Mouse (Mus musculus) urinary bladder, postnatal 36 days (tissue): ENCODE measurements around the gene Gm5795.
"Not testable (repeated sequence)": the region's sequence is repeated elsewhere in the genome, so short reads cannot be mapped to it uniquely, and the experiment has no call there.

Source experiments
- DNase-seq, 2 experiments: peaks; one replicate each; pipeline ENCODE4 v3.0.0; 2022; ENCODE audit warnings: low spot score in 2 of 2, mixed read lengths in 1 of 2

Gene Gm5795

DNA sequence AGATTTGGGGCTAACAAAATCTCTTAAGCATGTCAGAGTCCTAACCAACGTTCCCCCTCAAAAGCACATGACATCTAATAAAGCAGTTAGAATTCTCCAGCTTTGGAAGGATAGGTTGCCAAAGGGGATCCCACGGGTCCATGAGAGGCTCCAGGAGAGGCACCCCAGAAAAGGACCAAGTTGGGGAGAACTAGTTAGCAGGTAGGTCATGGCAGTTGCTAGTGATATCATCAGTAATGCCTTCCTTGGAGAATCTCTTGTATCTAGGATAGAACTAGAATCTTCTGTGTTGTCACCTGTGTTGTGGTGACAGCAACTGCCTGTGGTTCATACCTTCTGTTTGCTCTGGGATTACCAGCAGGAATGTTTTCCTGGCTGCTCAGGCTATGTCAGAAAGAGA, at the start of gene Gm5795:
TSS of gene Gm5795 (plus strand) at position 301 of the 400 bp plus-strand sequence.
- DNase-seq, result not testable (repeated sequence)

DNA sequence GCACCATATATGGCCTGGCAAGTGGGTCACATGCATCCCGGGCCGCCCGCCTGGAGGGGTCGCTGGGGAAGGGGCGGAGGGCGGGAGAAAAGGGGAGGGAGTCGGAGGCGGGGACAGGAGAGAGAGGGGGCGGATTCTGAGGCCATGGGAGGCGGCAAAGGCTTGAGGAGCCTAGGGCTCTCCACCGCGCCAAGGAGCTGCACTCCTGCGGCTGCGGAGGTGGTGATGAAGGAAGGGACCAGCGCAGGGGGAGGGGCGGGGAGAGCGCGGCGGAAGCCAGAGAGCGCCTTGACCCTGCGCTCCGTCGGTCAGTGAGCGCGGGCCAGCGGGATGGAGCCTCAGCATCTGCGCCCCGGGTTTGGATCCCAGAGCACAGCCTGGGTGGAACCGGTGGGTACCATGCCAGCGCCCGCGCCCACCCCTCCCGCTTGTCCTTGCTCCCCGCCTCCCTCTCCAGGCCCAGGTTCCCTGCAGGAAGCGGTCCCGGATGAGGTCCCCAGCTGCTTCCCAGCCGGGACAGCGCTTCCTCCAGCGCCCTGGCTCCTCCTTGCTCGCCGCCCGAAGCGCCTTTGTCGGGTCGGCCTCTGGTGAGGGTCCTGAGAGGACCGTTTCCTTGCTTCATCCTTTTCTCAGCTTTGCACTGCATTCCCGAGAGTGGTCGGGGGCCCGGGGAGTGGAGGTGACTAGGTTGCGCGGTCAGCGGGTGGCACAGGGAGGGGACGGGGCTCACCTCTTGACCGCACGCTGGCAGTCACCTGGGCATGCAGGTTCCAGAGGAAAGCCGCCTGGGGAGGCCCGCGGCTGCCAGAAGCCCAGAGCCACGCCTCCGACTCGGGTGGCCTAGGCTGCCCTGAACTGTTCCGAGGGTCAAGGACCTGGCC, 20.5 kb downstream of the Gm5795 start, which contains the start of gene D830030K20Rik:
TSS of gene D830030K20Rik (plus strand) at position 217 of the 881 bp plus-strand sequence.
- not testable (repeated sequence) for DNase-seq

DNA sequence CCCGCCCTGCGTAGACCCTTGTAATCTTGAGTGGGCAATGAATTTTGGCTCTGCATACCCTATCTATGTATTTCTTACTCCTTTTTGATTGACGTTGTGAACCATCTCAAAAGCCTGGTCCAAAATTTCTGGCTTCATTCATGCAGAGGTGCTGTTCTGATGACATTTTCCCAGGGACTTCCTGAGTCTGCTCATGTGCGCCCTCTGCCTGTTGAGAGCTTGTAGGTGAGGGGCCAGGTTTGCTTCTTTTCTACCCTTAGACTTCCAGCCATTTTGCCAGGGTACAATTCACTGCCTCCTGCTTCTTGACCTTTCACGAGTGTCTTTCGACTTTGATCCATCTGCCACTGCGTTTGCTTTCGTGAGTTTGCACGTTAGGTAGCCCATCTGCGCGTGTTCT, 21.3 kb downstream of the Gm5795 start:
- not testable (repeated sequence) for DNase-seq
